Mouse (Mus musculus): ENCODE results near the gene Galnt10.

DNA sequence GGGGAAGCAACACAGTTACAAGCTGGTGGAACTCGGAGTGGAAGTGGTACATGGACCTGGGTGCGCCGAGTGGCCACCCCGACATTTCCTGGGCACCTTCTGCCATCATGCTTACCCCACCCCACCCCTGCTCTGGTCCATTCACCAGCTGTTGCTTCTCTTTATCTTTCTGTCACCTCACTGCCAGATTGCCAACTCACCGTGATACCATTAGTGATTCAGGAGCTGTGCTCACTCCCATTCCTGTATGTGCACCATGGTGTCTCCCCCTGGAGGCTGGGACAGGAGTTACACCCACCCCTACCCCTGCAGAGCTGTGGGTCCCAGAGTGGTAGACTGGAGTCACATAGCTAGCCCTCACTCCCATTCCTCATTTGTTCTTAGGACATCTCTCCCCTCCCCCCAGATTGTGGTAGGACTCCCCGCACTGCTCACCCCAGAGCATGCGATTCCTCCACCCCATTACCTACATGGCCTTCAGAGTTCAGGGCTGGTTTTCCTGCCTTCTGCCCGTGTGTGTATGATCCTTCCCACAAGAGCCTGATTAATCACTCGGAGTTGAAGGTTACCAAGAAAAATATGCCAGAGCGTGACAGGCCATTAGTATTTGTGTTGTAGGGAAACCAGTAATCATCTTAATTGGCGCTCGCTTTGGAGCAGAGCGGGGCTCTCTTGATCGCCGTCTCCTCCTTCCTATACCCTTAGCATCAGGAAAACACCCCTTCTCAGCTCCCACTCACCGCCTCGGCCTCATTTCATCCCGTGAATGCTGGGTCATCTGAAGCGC lies 102.2 kb downstream of the Galnt10 start:
- TF ChIP-seq ZC3H11A (IDR thresholded peaks at IDR 0.05; ENCODE audit: borderline replicate concordance, low read depth, low read length) = peak; percentile 42; the same call in 1 of the 2 replicates
- TF ChIP-seq ZNF384 (IDR thresholded peaks at IDR 0.05; ENCODE audit: low read depth, low read length) = no peak
- peak; percentile 79 for TF ChIP-seq MAFK (IDR thresholded peaks at IDR 0.05; ENCODE audit: insufficient read depth, low read depth, low read length)
- no peak for TF ChIP-seq CHD2 (IDR thresholded peaks at IDR 0.05; ENCODE audit: low read depth, low read length)

Data from ES-E14 (cell line).